Mouse (Mus musculus) heart, embryonic 12.5 days (tissue): ENCODE data around the gene N6amt1. TPM values are rescaled to one million over a fixed set of nuclear protein-coding genes. Genes with fewer than 3 reads are reported as not detected.
A peak's percentile ranks its signal among the peaks of the same experiment; 100 is the strongest.

Experiments
- ATAC-seq: fragments of 200-750 bp; cut with Nextera tagmentation; 2 replicates; pipeline ENCODE4 v1.8.0; 2017; ENCODE audit warnings: moderate TSS enrichment, moderate library complexity; ENCODE audit not compliant: insufficient number of reproducible peaks, low FRiP score
- H3K27ac ChIP-seq: fragments of 300-500 bp; sonication (generic); 2 replicates; pipeline ENCODE4 v1.5.1; 2016; ENCODE audit warnings: mild to moderate bottlenecking, moderate library complexity; ENCODE audit not compliant: poor library complexity, severe bottlenecking
- H3K27me3 ChIP-seq: fragments of 300-500 bp; sonication (generic); replicated peaks from 2 replicates; pipeline ENCODE4 v1.6.1; 2016; ENCODE audit warnings: mild to moderate bottlenecking, moderate library complexity
- H3K36me3 ChIP-seq: fragments of 300-500 bp; sonication (generic); 2 replicates; pipeline ENCODE4 v1.6.1; 2016; ENCODE audit warnings: mild to moderate bottlenecking, moderate library complexity
- H3K4me1 ChIP-seq: fragments of 300-500 bp; sonication (generic); replicated peaks from 2 replicates; pipeline ENCODE4 v1.6.1; 2016; ENCODE audit warnings: mild to moderate bottlenecking
- H3K4me2 ChIP-seq: fragments of 300-500 bp; sonication (generic); 2 replicates; pipeline ENCODE4 v1.6.1; 2016; ENCODE audit warnings: mild to moderate bottlenecking, moderate library complexity
- H3K4me3 ChIP-seq: fragments of 300-500 bp; sonication (generic); 2 replicates; pipeline ENCODE4 v1.5.1; 2016; ENCODE audit warnings: mild to moderate bottlenecking
- H3K9ac ChIP-seq: fragments of 300-500 bp; sonication (generic); 2 replicates; pipeline ENCODE4 v1.6.1; 2016; ENCODE audit warnings: mild to moderate bottlenecking, moderate library complexity
- H3K9me3 ChIP-seq: fragments of 300-500 bp; sonication (generic); replicated peaks from 2 replicates; pipeline ENCODE4 v1.6.1; 2016; ENCODE audit warnings: mild to moderate bottlenecking, moderate library complexity
- WGBS: fragments of 180-500 bp; shearing (Covaris S2); methylation state at CpG from one replicate; pipeline ENCODE4 v1.1.7; 2016; 5-methylcytosine and 5-hydroxymethylcytosine counted together
- polyA plus RNA-seq: library from polyadenylated mRNA; unstranded; fragments of >200 nt; fragmentation: Nextera tagmentation; extraction: Ambion mirVana; gene quantifications from 2 replicates; pipeline ENCODE4 v1.2.1, GENCODE M21; 2016

Gene N6amt1
- polyA plus RNA-seq, 1 experiment from 2014 or later = 22.5 TPM

DNA sequence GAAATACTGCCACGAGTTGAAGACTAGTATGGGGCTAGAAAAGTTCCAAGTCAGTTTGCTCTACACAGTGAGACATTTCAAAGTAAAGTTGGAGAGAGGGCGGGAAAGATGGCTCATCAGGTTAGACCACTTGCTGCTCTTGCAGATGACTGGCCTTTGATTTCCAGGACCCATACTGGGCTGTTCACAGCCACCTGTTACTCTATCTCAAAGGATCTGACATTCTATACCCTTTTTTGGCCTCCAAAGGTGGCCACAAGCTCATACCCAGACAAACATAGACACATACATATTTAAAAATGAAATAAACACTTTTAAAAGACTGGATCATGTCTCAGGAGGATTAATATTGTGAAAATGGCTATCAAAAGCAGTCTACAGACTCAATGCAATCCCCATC is 30.4 kb downstream of the N6amt1 start:
- Histone ChIP-seq H3K36me3 (peaks cover 78% of the 10 kb centered on the region), H3K27me3 (no peaks in the 10 kb centered on the region), H3K4me3 (no peak overlapping the region), H3K4me2 (no peak overlapping the region), H3K9me3 (no peaks in the 10 kb centered on the region), H3K9ac (no peak overlapping the region), H3K4me1 (0 out of 2 replicates have a peak, but pooled peaks cover 5% of the 10 kb centered on the region), H3K27ac (no peak overlapping the region)
- WGBS = 82% methylated on average over 2 of the region's 2 CpGs
- no peak for ATAC-seq

DNA sequence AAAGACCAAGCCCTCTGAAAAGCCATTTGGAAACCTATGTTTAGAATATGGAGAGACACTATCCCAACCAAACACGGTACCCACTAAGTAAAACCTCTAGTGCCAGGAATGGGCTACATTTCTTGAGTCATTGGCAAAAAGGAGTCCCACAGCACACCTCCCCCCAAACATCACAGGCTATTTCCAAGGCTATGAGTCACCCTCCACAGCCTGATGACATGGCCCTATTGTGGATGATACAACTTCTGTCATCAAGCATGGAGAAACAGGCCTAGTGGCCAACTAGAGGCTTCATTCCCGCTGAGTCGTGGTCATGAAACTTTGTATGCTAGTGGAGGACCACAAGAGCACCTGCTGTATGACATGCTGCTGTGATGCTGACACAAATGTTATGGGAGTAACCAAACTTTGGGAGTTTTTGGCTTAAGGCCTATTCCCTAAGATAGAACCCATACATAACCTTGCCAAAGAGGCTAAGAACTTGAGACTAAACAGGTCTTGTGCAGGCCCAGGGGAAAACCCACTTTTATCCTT is 33.5 kb downstream of the N6amt1 start:
- 93% methylated on average over 3 of the region's 3 CpGs for WGBS
- Histone ChIP-seq H3K27me3 (no peaks in the 10 kb centered on the region), H3K36me3 (peaks cover 60% of the 10 kb centered on the region), H3K9me3 (no peaks in the 10 kb centered on the region), H3K4me3 (no peak overlapping the region), H3K4me1 (0 out of 2 replicates have a peak, but pooled peaks cover 5% of the 10 kb centered on the region), H3K9ac (no peak overlapping the region), H3K4me2 (no peak overlapping the region), H3K27ac (no peak overlapping the region)
- no peak for ATAC-seq

DNA sequence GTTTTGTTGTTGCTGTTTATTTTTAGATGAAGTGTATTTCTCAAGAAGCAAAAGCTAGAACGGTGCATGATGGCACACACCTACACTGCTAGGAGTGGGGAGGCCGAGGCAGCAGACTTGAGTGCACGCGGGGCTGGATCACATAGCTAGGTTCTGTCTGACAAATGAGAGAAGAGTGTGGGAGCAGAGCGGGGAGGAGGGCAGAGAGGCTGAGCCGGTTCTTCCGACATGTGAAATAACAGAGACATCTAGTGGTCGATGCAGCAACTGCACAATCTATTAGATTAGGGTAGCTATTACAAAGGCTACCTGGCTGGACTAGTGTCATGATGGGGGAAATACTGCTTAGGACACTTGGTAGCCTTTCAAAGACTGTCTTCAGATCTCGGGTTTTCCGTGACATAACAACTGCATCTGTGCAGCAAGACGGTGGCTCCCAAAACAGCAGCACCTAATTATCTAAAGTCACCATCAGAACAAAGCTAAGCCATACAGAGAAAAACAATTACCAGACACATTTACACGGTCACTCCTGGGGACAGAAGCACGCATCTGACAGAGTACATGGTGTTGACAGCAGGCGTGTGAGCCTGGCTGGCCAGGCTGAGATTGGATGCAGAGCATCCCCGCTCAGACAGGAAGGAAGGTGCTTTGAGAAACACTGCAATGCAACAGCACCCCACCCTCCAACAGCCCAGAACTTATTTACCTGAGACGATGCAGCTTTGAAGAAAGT is 40.0 kb downstream of the N6amt1 start:
- Histone ChIP-seq H3K36me3 (peaks cover 66% of the 10 kb centered on the region), H3K9me3 (no peaks in the 10 kb centered on the region), H3K27ac (no peak overlapping the region), H3K4me2 (no peak overlapping the region), H3K4me3 (no peak overlapping the region), H3K4me1 (0 out of 2 replicates have a peak, but pooled peaks cover 3% of the 10 kb centered on the region), H3K27me3 (no peaks in the 10 kb centered on the region), H3K9ac (no peak overlapping the region)
- WGBS = 43% methylated on average over 16 of the region's 16 CpGs
- ATAC-seq = 0 out of 2 replicates have a peak, but pooled peaks have one; percentile 33

DNA sequence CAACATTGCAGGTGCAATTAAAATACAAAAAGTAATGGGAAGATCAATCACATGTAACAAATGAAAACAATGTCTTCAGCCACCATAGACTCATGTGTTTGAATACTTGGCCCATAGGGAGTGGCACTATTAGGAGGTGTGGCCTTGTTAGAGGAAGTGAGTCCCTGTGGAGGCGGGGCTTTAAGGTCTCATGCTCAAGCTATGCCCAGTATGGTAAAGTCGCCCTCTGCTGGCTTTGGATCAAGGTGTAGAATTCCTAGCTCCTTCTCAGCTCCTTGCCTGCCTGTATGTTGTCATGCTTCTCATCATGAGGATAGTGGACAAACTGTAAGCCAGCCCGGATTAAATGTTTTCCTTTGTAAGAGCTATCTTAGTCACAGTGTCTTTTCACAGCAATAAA is 51.0 kb downstream of the N6amt1 start:
- H3K9ac ChIP-seq = no peak overlapping the region
- H3K4me2 ChIP-seq = no peak overlapping the region
- no peak for ATAC-seq
- 82% methylated on average over 3 of the region's 3 CpGs for WGBS
- H3K36me3 ChIP-seq = peaks cover 76% of the 10 kb centered on the region
- H3K27me3 ChIP-seq = no peaks in the 10 kb centered on the region
- H3K27ac ChIP-seq = no peak overlapping the region
- H3K9me3 ChIP-seq = no peaks in the 10 kb centered on the region
- no peaks in the 10 kb centered on the region for H3K4me1 ChIP-seq
- H3K4me3 ChIP-seq = no peak overlapping the region

Other genes with a start within 250 kb of the N6amt1 start
- gene Ltn1, start 78.4 kb downstream of the N6amt1 start, polyA plus RNA-seq = 26.6 and 29.6 TPM in 2 replicates
- 11.3 and 13.1 TPM in 2 replicates for gene Rwdd2b, start 86.4 kb downstream of the N6amt1 start, polyA plus RNA-seq
- 35.8 and 37.0 TPM in 2 replicates for gene Usp16, start 100.5 kb downstream of the N6amt1 start, polyA plus RNA-seq
- gene Cct8, start 141.7 kb downstream of the N6amt1 start, polyA plus RNA-seq = 335 and 346 TPM in 2 replicates
- 0.13 TPM in 1 of 2 replicates, not detected in the other for gene Map3k7cl, start 199.1 kb downstream of the N6amt1 start, polyA plus RNA-seq